Mouse (Mus musculus) olfactory bulb, adult 2 months (tissue): Measurements from ENCODE around the gene Foxo3. TPM values are rescaled to one million over a fixed set of nuclear protein-coding genes. Genes with fewer than 3 reads are reported as not detected.

Experiments used
- H3K27ac ChIP-seq: fragments of 200-500 bp; 2 replicates; pipeline ENCODE4 v1.5.1; 2012; ENCODE audit warnings: low read depth, low read length; ENCODE audit not compliant: insufficient read depth
- H3K4me1 ChIP-seq: fragments of 200-500 bp; 2 replicates; pipeline ENCODE4 v1.6.1; 2012; ENCODE audit warnings: low read length; ENCODE audit not compliant: control insufficient read depth, insufficient read depth
- H3K4me3 ChIP-seq: fragments of 200-500 bp; 2 replicates; pipeline ENCODE4 v1.5.1; 2012; ENCODE audit warnings: mild to moderate bottlenecking, low read depth, low read length, moderate library complexity; ENCODE audit not compliant: insufficient read depth
- CTCF ChIP-seq: fragments of 200-500 bp; IDR thresholded peaks from 2 replicates; pipeline ENCODE4 v1.5.1; 2012; ENCODE audit warnings: low read depth, mild to moderate bottlenecking, low read length, moderate library complexity; ENCODE audit not compliant: insufficient read depth
- POLR2A ChIP-seq: fragments of 200-500 bp; IDR thresholded peaks from 2 replicates; pipeline ENCODE4 v1.6.1; 2012; ENCODE audit warnings: mild to moderate bottlenecking, low read depth, low read length, moderate library complexity; ENCODE audit not compliant: insufficient read depth
- WGBS: fragments of 180-500 bp; shearing (Covaris S2); methylation state at CpG from one replicate; pipeline ENCODE4 v1.1.7; 2018; 5-methylcytosine and 5-hydroxymethylcytosine counted together
- polyA plus RNA-seq: library from polyadenylated mRNA; stranded (reverse); fragments of >200 nt; gene quantifications from 2 replicates; pipeline ENCODE4 v1.2.4, GENCODE M21; 2012; ENCODE audit warnings: low replicate concordance; ENCODE audit not compliant: missing spikeins, insufficient read depth, insufficient read length

The Foxo3 gene
- polyA plus RNA-seq, 1 experiment = not detected

DNA sequence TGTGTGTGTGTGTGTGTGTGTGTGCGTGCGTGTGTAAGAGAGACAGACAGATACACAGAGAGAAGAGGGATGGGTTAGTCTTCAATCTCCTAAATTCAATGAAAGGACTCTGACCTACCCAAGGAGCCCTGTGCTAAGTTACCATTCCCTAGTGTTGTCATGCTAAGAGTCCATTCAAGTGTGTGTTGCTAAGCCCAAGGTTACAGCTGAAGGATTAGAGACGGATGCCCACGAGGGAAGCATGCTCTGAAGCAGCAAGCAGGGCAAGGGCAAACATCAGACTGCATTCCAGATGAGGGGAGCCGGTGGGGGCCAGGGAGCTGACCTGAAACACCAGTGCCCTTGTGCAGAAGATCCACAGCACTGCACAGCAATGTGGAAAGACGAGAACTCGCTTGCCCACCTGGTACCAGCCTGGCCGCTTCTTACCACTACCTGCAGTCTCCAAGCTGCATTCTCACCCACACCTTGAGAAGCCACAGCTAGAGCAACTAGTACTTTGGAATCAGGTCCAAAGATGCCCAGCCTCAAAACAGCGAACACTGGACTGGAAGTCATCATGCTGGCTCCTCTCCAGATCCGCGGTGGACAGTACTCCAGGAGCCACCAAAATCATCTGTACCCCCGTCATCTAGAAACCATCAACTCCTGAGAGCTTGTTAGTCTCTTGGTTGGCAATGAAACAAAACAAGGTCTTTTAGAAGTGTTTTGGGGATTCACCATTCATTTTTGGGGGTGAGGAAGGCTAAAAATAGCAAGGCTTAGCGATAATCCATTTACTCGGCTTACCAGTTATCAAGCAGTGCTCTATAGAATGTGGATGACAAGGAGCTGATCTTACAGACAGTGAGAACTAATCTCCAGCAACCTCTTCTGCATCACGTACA, 37.4 kb downstream of the Foxo3 start:
- TF ChIP-seq POLR2A (no peak), CTCF (no peak)
- WGBS = 79% methylated on average over 15 of the region's 15 CpGs
- Histone ChIP-seq H3K4me1 (peaks cover 16% of the 10 kb centered on the region), H3K4me3 (no peak overlapping the region), H3K27ac (no peak overlapping the region)

DNA sequence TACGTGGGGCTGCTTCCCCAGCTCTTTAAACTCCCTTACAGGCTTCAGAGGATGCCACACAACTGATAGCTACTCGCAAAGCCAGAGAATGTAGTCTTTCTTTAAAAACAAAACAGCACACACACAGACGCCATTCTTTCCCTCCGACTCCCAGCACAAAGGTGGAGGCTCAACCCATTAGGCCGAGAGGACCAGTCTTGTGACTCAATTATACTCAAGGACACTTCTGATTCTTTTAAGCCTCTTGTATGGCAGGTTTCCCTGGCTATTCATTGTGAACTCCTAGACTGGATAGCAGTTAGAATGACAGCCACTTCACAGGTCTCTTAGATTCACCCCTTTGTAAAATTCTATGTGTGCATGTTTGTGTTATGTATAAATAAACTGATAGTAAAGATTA, 38.3 kb downstream of the Foxo3 start:
- H3K4me1 ChIP-seq = peaks cover 16% of the 10 kb centered on the region
- no peak overlapping the region for H3K27ac ChIP-seq
- 73% methylated on average over 5 of the region's 5 CpGs for WGBS

DNA sequence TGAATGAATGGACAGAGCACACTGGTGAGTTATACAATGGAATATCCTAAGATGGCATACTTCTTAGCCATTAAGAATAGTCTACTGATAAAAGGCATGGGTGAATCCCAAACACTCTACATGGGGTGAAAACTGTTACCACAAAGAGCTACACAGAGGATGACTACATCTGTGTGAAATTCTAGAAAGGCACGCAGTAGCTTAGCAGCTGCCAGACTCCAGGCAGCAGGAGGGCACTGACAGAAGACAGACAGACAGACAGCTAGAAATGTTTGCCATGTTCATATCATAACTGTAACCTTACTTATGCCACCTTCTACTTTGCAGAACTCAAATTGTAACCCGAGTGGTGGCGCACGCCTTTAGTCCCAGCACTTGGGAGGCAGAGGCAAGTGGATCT, 39.0 kb downstream of the Foxo3 start:
- WGBS = 96% methylated on average over 4 of the region's 4 CpGs
- Histone ChIP-seq H3K27ac (no peak overlapping the region), H3K4me1 (peaks cover 19% of the 10 kb centered on the region), H3K4me3 (no peak overlapping the region)
- TF ChIP-seq CTCF = no peak
- TF ChIP-seq POLR2A = no peak

More for the DNA sequence above, 38.3 kb downstream of the Foxo3 start:
- no peak overlapping the region for H3K4me3 ChIP-seq
- no peak for TF ChIP-seq CTCF
- no peak for TF ChIP-seq POLR2A

DNA sequence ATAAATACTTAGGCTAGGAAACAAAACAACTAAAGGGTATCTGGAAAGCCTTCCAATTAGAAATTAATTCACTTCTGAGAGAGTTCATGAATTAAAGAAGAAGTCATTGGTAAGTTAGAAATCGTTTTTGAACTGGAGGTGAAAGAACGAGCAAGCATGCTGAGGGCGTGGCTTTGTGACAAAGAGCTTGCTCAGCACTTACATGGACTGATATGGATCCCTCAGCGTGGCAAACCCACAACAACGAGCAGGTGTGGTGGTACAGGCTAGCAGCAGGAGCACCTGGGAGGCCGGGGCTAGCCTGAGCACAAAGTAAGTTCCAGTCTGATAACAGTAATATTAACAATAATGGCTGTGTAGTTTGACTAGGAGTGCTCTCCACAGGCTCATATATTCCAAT, 41.2 kb downstream of the Foxo3 start:
- no peak overlapping the region for H3K27ac ChIP-seq
- TF ChIP-seq POLR2A (no peak), CTCF (no peak)
- H3K4me1 ChIP-seq = peaks cover 14% of the 10 kb centered on the region
- H3K4me3 ChIP-seq = no peak overlapping the region
- WGBS = 71% methylated on average over 6 of the region's 6 CpGs

DNA sequence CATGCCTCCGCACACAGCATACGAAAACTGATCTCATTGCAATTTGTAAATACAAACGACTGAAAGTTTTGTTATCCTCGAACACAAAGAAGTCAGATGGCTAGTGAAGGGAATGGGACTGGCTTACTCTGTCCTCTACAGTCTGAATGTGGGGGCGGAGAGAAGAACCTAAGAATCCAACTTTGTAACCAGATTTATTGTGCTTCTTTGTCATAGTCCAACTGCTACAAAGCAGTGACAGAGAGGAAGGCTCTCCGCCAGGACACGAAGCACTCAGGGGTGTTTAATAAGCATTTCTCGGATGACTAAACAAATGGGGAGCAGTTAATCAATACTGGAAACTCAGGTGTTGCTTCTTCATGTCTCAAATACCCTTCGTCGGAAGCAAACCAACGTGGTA, 43.6 kb downstream of the Foxo3 start:
- H3K27ac ChIP-seq = no peak overlapping the region
- 56% methylated on average over 11 of the region's 11 CpGs for WGBS

DNA sequence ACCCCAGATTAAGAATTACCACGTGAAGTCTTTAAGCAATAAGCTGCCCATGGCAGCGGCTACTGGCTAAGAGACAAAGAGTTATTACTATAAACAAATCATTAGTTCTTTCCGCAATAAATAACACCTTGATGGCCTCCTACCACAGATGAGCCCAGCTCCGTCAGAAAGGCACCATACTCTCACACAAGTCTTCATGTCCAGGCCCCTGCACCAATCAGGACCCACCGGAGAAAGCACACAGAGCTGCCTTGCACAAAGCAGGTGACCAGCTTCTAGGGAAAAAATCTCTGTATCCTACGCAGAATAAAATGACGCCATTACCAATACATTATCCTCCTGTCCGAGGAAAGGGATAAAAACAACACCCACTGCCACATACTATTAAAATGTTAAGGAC, 44.7 kb downstream of the Foxo3 start:
- H3K4me1 ChIP-seq = peaks cover 19% of the 10 kb centered on the region
- TF ChIP-seq CTCF (no peak), POLR2A (no peak)
- no peak overlapping the region for H3K4me3 ChIP-seq
- no peak overlapping the region for H3K27ac ChIP-seq
- 83% methylated on average over 8 of the region's 8 CpGs for WGBS

More for the DNA sequence above, 43.6 kb downstream of the Foxo3 start:
- Histone ChIP-seq H3K4me1 (peaks cover 14% of the 10 kb centered on the region), H3K4me3 (no peak overlapping the region)
- no peak for TF ChIP-seq CTCF
- TF ChIP-seq POLR2A = no peak

DNA sequence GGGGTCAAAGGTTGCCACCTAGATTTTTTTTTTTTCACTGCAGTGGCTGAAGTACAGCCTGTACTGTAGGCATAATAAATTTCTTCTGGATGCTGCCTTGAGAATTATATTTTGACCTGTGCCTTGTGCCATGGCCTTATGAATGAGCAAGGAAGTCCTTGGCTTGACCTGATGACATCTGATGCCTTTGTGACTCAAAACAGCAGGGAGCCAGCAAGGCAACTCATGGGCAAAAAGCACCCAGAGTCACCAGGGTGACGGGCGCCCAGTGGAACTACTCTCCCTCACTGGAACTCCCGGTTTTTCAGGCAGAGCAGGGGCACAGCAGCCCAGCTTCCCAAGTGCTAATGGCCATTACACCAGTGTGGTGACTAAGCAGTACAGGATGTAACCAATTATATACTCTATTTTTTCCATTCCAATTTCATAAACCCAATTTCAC, 45.4 kb downstream of the Foxo3 start:
- TF ChIP-seq CTCF = no peak
- no peak for TF ChIP-seq POLR2A
- H3K27ac ChIP-seq = no peak overlapping the region
- 76% methylated on average over 3 of the region's 3 CpGs for WGBS
- peaks cover 19% of the 10 kb centered on the region for H3K4me1 ChIP-seq
- H3K4me3 ChIP-seq = no peak overlapping the region

DNA sequence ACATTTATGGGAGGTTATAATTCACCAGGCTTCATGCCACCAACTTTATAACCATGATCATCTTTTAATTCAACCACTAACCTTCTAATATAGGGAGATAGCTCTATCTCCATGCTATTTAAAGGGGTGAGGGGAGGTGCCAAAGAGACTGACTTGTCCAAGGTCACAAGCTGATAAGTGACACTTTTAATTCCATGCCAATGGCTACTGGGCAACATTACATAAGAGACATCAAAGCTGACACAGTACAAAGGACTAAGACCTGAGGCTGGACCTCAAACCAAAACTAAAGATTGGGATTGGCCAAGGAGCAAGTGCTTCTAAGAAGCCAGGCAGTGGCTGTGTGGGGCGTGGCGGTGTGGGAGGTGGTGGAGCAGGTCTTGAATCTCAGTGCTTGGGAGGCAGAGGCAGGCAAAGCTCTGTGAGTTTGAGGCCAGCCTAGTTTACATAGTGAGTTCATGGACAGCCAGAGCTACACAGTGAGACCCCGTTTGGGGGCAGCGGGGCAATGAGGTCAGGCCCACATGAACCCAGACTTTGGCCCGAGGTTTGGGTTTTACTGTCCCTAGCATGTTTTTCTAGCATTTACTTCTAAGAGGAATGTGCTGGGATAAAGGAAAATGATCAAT, 46.0 kb downstream of the Foxo3 start:
- Histone ChIP-seq H3K27ac (no peak overlapping the region), H3K4me1 (peaks cover 25% of the 10 kb centered on the region), H3K4me3 (no peak overlapping the region)
- no peak for TF ChIP-seq POLR2A
- no peak for TF ChIP-seq CTCF
- 94% methylated on average over 5 of the region's 5 CpGs for WGBS

DNA sequence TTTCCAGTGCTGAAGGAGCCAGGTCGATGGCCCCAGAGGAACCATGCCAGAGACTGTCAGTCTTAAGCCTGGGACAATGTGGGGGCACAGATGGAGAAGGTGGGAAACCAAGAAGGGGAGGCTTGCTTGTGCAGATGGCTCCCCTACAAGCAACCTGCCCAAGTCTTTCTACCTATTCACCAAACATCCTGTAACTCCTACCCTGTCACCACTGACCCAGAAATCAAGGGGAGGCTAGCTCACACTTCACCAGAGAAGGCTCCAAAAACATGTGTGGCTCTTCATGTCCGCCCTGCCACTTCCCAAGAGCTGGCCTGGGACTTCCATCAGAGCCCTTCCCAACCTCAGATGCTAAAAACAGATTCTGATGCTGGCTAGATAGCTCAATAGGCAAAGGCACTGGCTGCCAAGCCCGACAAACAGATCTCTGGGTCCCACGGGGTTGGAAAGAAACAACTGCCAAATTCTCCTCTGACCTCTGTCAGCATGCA, 48.8 kb downstream of the Foxo3 start:
- 54% methylated on average over 4 of the region's 4 CpGs for WGBS
- Histone ChIP-seq H3K27ac (no peak overlapping the region), H3K4me1 (peaks cover 26% of the 10 kb centered on the region), H3K4me3 (no peak overlapping the region)
- TF ChIP-seq POLR2A (no peak), CTCF (no peak)
